Mouse (Mus musculus) embryonic facial prominence, embryonic 14.5 days (tissue): ENCODE measurements at regions not wholly inside any gene's neighbourhood (a gene's known extent, or its start where the extent isn't known, plus 50 kb on each side); places are given as distances from the start of the nearest gene placed in this dataset.

Experiments
- ATAC-seq: fragments of 200-750 bp; cut with Nextera tagmentation; 2 replicates; pipeline ENCODE4 v1.8.0; 2017; ENCODE audit warnings: low read depth, moderate number of reproducible peaks, moderate TSS enrichment
- DNase-seq: peaks from one replicate; pipeline ENCODE4 v3.0.0-alpha.2; 2015; ENCODE audit warnings: low spot score
- H3K27ac ChIP-seq: fragments of 300-500 bp; sonication (generic); replicated peaks from 2 replicates; pipeline ENCODE4 v1.5.1; 2014; ENCODE audit warnings: low read depth, mild to moderate bottlenecking, low read length, moderate library complexity
- H3K27me3 ChIP-seq: fragments of 300-500 bp; sonication (generic); replicated peaks from 2 replicates; pipeline ENCODE4 v1.6.1; 2014; ENCODE audit warnings: low read length; ENCODE audit not compliant: control insufficient read depth, insufficient read depth
- H3K36me3 ChIP-seq: fragments of 300-500 bp; sonication (generic); 2 replicates; pipeline ENCODE4 v1.6.1; 2014; ENCODE audit warnings: low read length, mixed read lengths; ENCODE audit not compliant: control insufficient read depth, insufficient read depth
- H3K4me1 ChIP-seq: fragments of 300-500 bp; sonication (generic); 2 replicates; pipeline ENCODE4 v1.6.1; 2014; ENCODE audit warnings: antibody characterized with exemption, low read length; ENCODE audit not compliant: control insufficient read depth, insufficient read depth
- H3K4me2 ChIP-seq: fragments of 300-500 bp; sonication (generic); 2 replicates; pipeline ENCODE4 v1.6.1; 2014; ENCODE audit warnings: low read depth, mild to moderate bottlenecking, low read length, moderate library complexity, mixed read lengths
- H3K4me3 ChIP-seq: fragments of 300-500 bp; sonication (generic); 2 replicates; pipeline ENCODE4 v1.5.1; 2014; ENCODE audit warnings: low read depth, mild to moderate bottlenecking, low read length
- H3K9ac ChIP-seq: fragments of 300-500 bp; sonication (generic); 2 replicates; pipeline ENCODE4 v1.6.1; 2014; ENCODE audit warnings: low read depth, mild to moderate bottlenecking, low read length, moderate library complexity, mixed read lengths
- H3K9me3 ChIP-seq: fragments of 300-500 bp; sonication (generic); 2 replicates; pipeline ENCODE4 v1.6.1; 2016; ENCODE audit warnings: low read length; ENCODE audit not compliant: control insufficient read depth
- WGBS: fragments of 180-500 bp; shearing (Covaris S2); extraction: QIAGEN DNeasy Blood & Tissue Kit; methylation state at CpG from one replicate; pipeline ENCODE4 v1.1.7; 2014; 5-methylcytosine and 5-hydroxymethylcytosine counted together

DNA sequence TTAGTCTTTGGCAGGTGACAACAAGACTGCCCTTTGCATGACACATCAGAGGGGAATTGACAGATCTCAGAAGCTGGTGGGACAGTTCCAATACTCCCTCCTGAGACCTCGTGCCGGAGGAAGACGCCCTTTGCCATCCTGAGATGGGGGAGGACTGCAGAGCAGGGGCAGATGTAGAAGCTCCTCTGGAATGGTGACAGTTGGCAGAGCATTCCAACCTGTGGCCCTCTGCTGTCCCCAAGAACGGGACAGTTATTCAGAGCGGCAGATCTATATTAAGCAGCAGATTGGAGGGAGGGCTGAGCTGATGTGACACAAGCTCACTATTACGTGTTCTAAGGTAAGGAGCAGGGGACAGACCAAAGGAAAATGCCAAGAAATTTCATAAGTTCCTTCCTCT, 97.7 kb upstream of the Ppargc1a start:
- no peak overlapping the region for H3K27ac ChIP-seq
- H3K4me3 ChIP-seq = no peak overlapping the region
- no peaks in the 10 kb centered on the region for H3K4me1 ChIP-seq
- H3K4me2 ChIP-seq = no peak overlapping the region
- no peak for ATAC-seq
- H3K36me3 ChIP-seq = no peaks in the 10 kb centered on the region
- no peak overlapping the region for H3K9ac ChIP-seq
- 74% methylated on average over 6 of the region's 6 CpGs for WGBS
- DNase-seq = no peak
- H3K27me3 ChIP-seq = no peaks in the 10 kb centered on the region
- no peaks in the 10 kb centered on the region for H3K9me3 ChIP-seq

DNA sequence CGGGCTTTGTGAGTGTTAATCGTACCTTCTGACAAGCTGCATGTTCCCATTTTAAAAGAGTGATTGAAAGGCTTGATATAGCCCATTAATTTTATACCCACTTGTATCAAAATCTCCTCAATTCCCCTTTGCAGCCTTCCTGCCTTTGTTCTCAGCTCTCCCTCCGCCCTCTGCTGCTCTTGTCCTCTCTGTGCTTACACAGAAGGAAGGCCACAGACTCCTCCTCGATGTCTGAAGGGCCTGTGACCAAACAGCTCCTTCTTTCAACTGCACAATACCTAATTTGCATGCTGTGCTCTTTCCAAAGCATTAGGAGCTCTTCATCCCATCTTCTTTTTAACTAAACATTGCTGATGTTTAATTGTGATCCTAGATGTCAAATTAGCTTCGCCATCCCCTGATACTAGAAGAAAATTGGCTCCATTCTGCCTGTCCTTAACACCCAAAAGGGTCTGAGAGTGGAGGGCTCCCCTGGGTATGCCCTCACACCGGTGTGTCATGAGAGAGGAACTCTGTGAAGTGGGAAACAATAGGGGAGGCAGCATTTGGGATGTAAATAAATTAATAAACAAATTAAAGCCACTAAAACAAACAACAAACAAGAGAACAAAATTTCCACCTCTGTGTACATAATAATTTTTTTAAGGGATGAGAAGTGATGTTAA, 90.8 kb upstream of the Ppargc1a start:
- H3K27me3 ChIP-seq = no peaks in the 10 kb centered on the region
- no peak overlapping the region for H3K4me3 ChIP-seq
- no peaks in the 10 kb centered on the region for H3K36me3 ChIP-seq
- ATAC-seq (no peak), DNase-seq (no peak)
- no peak overlapping the region for H3K27ac ChIP-seq
- H3K4me1 ChIP-seq = no peaks in the 10 kb centered on the region
- 74% methylated on average over 6 of the region's 6 CpGs for WGBS
- no peaks in the 10 kb centered on the region for H3K9me3 ChIP-seq
- no peak overlapping the region for H3K9ac ChIP-seq
- no peak overlapping the region for H3K4me2 ChIP-seq

DNA sequence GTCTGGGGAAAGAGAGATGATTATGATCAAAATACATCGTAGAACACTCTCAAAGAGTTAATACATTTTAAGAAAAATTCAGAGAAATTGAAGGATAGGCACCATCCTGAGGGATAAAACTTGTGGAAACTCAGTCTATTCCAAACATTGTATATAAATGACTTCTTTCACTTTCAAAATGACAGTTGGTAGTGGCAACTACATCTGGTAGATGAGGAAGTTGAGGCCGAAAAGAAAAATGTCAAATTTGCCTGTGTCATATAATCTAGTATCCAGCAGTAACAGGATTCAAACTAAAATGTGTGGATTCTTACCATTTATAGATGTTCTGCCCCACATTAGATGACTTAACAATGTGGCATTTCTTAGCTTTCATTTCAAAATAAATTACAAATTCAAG, 86.0 kb upstream of the Ppargc1a start:
- 93% methylated on average over 2 of the region's 2 CpGs for WGBS
- no peaks in the 10 kb centered on the region for H3K9me3 ChIP-seq
- no peak overlapping the region for H3K4me2 ChIP-seq
- ATAC-seq = no peak
- H3K9ac ChIP-seq = no peak overlapping the region
- H3K4me1 ChIP-seq = no peaks in the 10 kb centered on the region
- H3K27ac ChIP-seq = no peak overlapping the region
- DNase-seq = no peak
- H3K4me3 ChIP-seq = no peak overlapping the region
- H3K27me3 ChIP-seq = no peaks in the 10 kb centered on the region
- H3K36me3 ChIP-seq = no peaks in the 10 kb centered on the region

DNA sequence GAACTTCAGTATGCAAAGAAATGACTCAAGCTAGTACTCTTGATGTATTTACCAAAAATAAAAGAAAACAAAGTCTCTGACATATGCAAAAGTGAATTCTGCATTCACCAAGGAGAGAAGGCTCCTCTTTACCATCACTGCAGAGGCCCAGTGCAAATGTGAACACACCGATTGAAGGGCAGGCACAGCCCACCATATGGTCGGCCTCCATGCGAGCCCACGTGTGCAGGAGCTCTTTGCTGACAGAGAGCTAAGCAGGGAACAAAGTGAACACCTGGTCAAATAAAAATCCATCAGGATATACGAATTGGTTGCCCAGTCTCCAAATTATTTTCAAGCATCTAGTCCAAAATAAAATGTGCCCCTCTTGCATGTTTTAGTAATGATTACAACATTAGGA, 56.9 kb upstream of the Ppargc1a start:
- 64% methylated on average over 5 of the region's 5 CpGs for WGBS
- H3K4me2 ChIP-seq = no peak overlapping the region
- no peak for ATAC-seq

More for the DNA sequence above, 56.9 kb upstream of the Ppargc1a start:
- Histone ChIP-seq H3K36me3 (no peaks in the 10 kb centered on the region), H3K9ac (no peak overlapping the region), H3K4me3 (no peak overlapping the region), H3K4me1 (no peaks in the 10 kb centered on the region), H3K27me3 (no peaks in the 10 kb centered on the region), H3K9me3 (no peaks in the 10 kb centered on the region), H3K27ac (no peak overlapping the region)
- DNase-seq = no peak
